Mouse (Mus musculus) megakaryocyte, embryonic 14.5 days (primary cell): ENCODE results near the gene Mmgt2.

Source experiments
- FLI1 ChIP-seq: IDR thresholded peaks from 2 replicates; pipeline ENCODE4 v1.6.1; 2012; ENCODE audit warnings: low read length, inconsistent platforms, mixed read lengths
- GATA1 ChIP-seq: IDR thresholded peaks from 3 replicates; pipeline ENCODE4 v1.6.1; 2012; ENCODE audit warnings: mixed read lengths, low read length, inconsistent platforms, borderline replicate concordance

DNA sequence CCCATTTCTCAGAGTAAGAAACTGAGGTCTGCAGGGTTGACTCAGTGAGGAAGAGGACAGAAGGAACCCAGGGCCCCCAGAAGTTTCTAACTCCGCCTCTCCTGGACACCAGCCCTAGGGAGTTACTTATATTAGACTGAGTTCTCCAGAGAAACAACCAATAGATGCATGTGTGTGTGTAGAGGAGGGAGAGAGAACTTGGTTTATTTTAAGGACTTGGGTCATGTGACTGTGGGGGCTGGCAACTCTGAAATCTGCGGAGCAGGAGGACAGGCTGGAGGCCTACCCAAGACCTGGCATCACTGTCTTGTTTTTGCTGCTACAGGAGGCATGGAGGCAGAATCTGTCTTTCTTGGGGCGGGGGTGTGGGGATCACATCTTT is 11.6 kb upstream of the Mmgt2 start:
- TF ChIP-seq GATA1 (no peak), FLI1 (no peak)
